Mouse (Mus musculus) natural killer cell, adult 2 months (primary cell): ENCODE measurements around the gene Crybg2.

Source experiments
- DNase-seq, 2 experiments: peaks; one replicate each; pipeline ENCODE4 v3.0.0; 2022; ENCODE audit warnings: low spot score in 2 of 2

Crybg2 gene

DNA sequence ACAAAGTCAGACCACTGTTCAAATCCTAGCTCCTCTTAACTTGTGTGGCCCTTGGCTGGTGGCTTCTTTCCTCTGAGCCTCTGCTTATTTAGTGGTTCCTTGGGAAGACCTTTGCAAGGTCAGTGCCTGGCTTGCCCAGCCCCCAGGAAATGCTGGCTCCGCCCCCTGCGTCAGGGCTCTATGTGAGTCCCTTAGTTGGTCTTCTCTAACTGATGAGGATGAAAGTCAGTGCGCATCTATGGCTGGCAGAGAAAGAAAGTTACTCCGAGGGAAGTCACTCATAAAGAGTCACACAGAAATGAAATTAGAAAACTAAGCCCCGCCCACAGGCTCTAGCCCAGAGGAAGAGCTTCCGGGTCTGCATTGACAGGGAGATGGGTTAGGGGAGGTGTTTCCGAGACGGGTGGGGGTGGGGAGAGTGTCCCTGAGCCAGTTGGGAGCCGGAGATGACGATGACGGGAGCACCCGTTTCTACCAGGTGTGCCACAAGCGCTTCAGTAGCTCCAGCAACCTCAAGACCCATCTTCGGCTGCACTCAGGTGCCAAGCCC is 2.4 kb upstream of the Crybg2 start:
- DNase-seq, result no peak

- DNase-seq, result no peak
Observed at GRCm38 (mm10) chr4:134058908-134059307, 1.7 kb upstream of the Crybg2 start.

- DNase-seq, result no peak
Observed at GRCm38 (mm10) chr4:134061166-134061830, 683 bp downstream of the Crybg2 start.

DNA sequence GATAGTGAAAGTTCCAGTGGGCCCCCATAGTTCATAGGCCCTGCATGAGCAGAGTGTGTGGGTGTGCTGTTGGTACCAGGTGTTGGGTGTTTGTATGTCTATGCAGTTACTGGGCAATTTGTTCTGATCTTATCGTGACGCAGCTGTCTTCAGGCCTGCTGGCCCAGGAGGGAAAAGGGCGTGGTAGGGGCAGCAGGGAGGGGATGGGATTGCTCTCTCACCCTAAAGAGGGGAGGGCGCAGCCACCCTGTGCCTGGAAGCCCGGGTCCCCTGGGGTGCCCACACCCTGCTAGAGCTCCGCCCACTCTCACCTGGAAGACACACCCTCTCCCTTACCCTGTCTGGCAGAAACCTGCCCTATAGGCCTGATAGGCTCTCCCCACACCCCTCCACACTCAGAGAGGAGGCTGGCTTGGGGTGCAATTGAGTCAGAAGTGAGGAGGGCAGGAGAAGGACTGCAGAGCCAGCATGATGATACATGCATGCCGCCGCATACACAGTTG is 1.4 kb downstream of the Crybg2 start:
- DNase-seq, result no peak

GRCm38 (mm10) chr4:134062561-134062960 is 1.9 kb downstream of the Crybg2 start:
- no peak for DNase-seq

DNA sequence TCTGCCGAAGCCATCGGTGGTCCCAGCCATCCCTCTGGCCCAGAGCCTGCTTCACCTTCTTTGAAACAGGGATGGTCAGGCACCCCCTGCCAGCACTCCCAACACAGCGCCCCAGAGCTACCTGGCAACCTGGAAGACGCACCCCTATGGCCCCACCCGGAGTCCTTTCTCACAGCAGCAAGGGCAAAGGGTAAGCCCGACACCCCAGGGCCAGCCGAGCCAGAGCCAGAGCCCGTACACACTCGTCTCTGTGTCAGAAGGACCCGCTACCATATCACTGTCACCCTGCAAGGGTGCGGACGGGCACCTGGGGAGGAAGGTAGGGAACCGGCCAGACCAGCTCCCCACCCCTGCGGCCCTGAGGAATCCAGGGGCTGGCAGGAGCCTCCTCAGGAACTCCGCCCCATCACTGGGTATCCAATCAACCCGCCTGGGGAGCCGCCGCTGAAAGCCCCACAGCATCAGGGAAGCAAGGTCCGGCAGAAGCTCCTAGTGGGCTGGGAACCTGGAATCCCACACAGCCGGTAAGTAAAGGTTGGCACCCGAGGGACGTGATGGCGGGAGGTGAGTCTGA is 4.9 kb downstream of the Crybg2 start:
- no peak for DNase-seq

GRCm38 (mm10) chr4:134067383-134067782 is 6.8 kb downstream of the Crybg2 start:
- DNase-seq, result no peak

GRCm38 (mm10) chr4:134067833-134068544 is 7.4 kb downstream of the Crybg2 start:
- DNase-seq, result no peak

DNA sequence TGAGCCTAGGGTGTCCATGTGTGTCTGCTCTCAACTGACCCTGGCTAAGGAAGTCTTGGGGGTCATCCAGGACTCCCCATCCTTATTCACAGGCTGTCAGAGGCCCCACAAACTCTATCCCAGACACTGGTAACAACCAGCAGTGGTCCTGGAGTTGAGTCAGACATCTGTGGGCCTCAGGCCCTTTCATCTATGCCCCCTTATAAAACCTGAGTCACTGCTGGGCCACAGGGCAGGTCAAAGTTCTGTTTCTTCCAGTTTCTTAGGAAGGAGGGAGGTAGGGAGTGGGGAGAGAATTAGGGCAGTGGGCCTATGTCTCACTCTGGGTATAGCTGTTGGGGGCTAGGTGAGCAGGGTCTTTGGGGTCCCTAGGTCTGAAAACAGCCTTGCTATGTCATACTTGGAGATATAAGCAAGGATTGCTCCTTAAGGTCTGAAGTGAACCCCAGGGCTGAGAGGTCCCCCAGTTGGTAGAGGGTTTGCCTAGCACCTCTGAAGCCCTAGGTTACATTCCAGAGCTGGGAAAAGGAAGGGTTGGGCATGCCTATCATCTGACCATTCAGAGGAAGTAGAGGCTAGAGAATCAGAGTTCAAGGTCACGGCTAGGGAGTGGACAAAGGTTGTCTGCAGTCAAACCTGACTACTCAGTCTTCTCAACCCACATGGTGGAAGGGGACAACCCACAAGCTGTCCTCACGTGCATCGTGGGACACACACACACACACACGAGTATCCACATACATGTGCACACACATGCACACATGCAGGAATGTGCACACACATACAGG is 8.4 kb downstream of the Crybg2 start:
- no peak for DNase-seq

- DNase-seq, result peak; percentile 38 to 39
Observed at GRCm38 (mm10) chr4:134078694-134079093, 18.1 kb downstream of the Crybg2 start.

- no peak for DNase-seq
Observed at GRCm38 (mm10) chr4:134080674-134081073, 20.1 kb downstream of the Crybg2 start.

GRCm38 (mm10) chr4:134081730-134082386 is 21.2 kb downstream of the Crybg2 start:
- peak; percentile 78 to 91 for DNase-seq

DNA sequence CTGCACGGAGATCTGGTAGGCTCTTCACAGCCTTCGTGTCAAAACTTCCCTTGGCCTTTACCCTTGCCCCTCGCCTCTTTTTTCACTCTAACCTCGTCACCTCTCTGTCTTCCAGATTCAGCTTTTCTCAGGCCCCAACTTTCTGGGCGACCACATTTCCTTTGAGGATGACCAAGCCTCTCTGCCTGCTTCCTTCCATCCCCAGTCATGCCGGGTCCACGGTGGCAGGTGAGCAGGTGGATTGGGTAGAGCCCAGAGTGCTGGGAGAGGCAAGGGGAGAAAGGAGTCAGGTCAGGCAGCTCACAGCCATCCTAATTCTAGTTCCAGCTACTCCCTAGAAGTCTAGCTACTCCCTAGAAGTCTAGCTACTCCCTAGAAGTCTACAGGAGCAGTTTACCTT is 21.8 kb downstream of the Crybg2 start:
- DNase-seq, result no peak

DNA sequence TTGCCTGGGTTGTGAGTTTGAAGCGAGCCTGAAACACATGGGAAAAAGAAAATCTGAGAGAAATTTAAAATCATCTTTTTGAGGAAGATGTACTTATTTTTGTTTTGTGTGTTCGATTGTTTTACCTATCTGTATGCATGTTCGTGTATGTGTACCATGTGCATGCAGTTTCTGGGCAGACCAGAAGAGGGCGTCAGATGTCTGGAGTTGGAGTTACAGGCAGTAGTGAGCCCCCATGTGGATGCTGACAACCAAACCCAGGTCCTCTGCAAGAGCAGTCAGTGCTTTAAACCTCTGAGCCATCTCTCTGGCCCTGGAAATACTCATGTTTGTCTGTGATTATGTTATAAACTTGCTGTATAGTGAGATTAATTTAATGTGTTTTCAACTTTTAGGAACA is 24.4 kb downstream of the Crybg2 start:
- no peak for DNase-seq

DNA sequence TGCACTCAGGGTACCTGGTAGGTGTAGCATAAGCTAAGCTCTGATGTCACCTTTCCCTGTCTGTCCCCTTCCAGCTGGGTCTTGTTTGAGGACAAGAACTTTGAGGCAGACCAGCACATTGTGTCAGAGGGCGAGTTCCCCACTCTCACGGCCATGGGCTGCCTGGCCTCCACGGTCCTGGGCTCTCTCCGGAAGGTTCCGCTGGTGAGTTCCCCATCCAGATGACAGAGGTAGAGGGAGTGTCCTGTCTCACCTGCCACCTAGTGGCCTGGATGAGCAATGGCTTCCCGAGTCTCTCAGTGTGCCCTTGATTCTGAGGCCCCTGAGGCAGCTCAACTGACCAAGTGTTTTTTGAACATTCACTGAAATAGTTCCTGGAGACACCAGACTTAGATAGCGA is 26.8 kb downstream of the Crybg2 start:
- DNase-seq, result peak; percentile 50 to 63

GRCm38 (mm10) chr4:134089029-134089428 is 28.4 kb downstream of the Crybg2 start:
- peak in 1 of 2 experiments; percentile 10 for DNase-seq

GRCm38 (mm10) chr4:134090521-134091224 is 30.1 kb downstream of the Crybg2 start:
- no peak for DNase-seq

DNA sequence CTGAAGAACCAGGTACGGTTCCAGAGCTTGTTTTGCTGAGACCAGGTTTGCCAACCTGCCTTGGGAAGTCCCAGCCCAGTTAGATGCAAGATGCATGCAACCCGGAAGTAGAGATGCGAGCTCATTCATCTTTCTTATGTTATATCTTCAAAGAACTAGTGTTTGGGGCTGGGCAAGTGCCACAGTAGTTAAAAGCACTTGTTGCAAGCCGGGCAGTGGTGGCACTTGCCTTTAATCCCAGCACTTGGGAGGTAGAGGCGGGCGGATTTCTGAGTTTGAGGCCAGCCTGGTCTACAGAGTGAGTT is 30.6 kb downstream of the Crybg2 start:
- DNase-seq, result no peak

GRCm38 (mm10) chr4:134092382-134093288 is 32.0 kb downstream of the Crybg2 start:
- peak; percentile 75 to 82 for DNase-seq
